Mouse (Mus musculus): ENCODE measurements at regions not wholly inside any gene's neighbourhood (a gene's known extent, or its start where the extent isn't known, plus 50 kb on each side); places are given as distances from the start of the nearest gene placed in this dataset.
"Not testable (repeated sequence)": the region's sequence is repeated elsewhere in the genome, so short reads cannot be mapped to it uniquely, and the experiment has no call there.

DNA sequence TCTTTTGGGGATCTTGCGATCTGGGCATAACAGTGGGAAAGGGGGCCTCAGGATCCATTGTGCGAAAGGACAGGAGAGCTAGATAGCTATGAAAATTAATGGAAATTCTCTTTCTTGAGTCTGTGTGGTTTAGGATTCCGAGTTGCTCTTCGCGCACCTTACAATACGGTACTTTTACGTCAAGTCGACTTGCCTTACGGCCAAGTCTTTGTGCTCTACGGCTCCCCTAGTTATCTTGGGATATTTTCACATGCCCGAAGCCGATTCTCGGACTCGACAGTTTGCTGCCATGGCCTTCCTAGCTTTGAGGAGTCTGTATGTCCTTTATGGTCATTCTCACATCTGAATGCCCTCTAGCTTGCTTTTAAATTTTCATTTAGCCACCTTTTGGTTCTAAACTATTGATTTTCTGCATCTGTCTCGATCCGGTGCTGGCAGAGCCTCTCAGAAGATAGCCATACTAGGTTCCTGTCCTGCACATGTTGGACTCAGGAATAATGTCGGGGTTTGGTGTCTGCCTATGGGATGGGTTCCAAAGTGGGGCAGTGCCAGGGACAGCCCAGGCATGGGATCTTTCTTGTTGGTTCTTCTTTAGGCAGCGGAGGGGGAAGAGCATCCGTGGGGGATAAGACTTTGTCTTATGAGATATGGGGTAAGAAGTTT, 109.0 kb upstream of the Olfr1324 start:
- DNase-seq (ENCODE audit: extremely low spot score, low spot score): peak; percentile 28

DNA sequence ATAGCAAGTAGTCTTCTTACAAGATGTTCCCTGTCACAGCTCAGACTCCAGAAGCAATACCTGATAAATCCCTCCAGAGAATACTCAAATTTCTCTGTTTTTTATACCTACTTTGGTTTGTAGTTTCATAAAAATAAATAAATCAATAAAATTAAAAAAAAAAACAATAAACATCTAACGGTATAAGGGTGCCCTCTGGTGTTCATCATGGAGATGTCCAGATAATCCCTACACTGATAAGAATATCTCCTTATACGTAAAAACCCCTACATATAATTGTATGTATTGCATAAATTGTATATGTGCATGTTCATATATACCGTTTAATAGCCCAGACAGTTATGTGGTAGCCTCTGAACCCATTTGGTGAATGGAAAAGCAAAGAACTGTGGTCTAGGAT, 75.7 kb upstream of the Olfr1324 start:
- DNase-seq (ENCODE audit: extremely low spot score, low spot score): no peak

DNA sequence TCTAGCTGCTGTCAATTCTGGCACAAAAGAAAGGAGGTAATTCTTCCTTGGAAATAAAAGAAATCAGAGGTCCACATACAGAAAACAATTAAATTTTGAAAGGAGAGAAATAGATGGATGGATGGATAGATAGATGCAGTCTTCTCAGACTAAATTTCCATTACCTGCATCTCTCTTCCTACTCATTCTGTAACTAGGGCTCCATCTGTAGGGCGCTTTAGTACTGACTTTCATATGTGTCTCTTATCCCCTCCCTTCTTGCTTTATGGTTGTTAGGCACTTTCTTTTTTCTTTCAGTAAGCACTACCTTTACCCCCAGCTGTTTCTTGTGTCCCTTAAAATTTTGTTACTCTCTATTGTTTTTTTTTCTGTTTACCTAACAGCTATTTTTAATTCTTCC, 72.9 kb upstream of the Olfr1324 start:
- no peak for DNase-seq (ENCODE audit: extremely low spot score, low spot score)

DNA sequence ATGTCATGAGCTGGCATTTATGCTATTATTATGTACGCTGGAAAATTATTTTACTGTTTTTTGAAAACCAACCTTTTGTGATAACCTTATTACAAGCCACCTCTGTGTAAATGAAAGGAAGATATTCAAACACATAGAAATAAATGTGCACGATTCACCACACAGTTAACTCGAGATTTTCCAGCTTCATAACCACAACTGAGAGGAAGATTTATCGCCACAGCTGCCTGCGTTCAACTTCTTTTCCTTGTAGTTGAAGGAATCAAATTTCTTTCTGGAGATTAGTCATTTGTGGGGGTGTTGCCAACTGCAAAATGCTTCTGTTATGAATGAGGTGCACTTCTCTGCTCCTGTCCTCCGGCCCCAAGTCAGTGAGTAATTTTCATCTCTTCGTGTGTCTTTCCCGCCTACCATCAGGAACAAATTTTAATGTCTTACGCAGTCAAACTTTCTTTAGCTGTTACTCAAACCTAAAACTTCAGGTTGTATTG, 62.2 kb upstream of the Olfr1324 start:
- DNase-seq (ENCODE audit: extremely low spot score, low spot score): not testable (repeated sequence)

Data from neural tube, embryonic 10.5 days (tissue).